Mouse (Mus musculus): ENCODE measurements at regions not wholly inside any gene's neighbourhood (a gene's known extent, or its start where the extent isn't known, plus 50 kb on each side); places are given as distances from the start of the nearest gene placed in this dataset.

- H3K4me2 ChIP-seq = no peak overlapping the region
- no peaks in the 10 kb centered on the region for H3K36me3 ChIP-seq (ENCODE audit: insufficient read depth)
- ATAC-seq (ENCODE audit: insufficient read depth) (no peak), DNase-seq (no peak)
- H3K9me3 ChIP-seq (ENCODE audit: low read depth, low read length) = no peaks in the 10 kb centered on the region
- no peak for TF ChIP-seq CTCF (IDR thresholded peaks at IDR 0.05; ENCODE audit: low read depth)
- no peak overlapping the region for H3K4me3 ChIP-seq (ENCODE audit: low read depth, low read length)
- H3K9ac ChIP-seq = no peak overlapping the region
- H3K27ac ChIP-seq (ENCODE audit: low read depth) = no peak overlapping the region
- whole genome bisulfite sequencing = 44% methylated on average over 3 of the region's 3 CpGs
- no peaks in the 10 kb centered on the region for H3K27me3 ChIP-seq (ENCODE audit: insufficient read depth, low read length)
- H3K4me1 ChIP-seq (ENCODE audit: insufficient read depth) = no peaks in the 10 kb centered on the region
Observed at GRCm38 (mm10) chr8:117958914-117959313, 157.2 kb upstream of the Mphosph6 start.

DNA sequence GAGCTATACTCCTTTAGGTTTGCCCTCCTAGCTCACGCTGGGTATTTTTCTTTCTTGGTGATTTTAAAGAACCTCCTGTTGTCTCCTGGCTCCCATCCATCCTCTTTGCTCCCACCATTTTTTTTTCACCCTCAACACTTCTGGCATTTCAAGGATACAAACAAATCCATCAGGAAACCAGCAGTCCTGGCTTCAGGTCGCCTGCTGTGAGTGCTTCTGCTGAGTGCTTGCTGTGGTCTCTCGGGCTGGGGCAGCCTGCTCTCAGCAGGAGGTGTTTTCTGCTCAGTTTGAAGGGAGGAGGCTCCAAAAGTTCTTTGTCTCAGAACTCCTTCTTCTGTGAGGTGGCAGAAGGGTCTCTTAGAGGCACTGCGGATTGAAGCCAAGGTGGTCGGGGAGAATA, 149.9 kb upstream of the Mphosph6 start:
- Histone ChIP-seq H3K27ac (ENCODE audit: low read depth) (no peak overlapping the region), H3K27me3 (ENCODE audit: insufficient read depth, low read length) (no peaks in the 10 kb centered on the region), H3K4me1 (ENCODE audit: insufficient read depth) (no peaks in the 10 kb centered on the region), H3K4me2 (no peak overlapping the region), H3K36me3 (ENCODE audit: insufficient read depth) (no peaks in the 10 kb centered on the region), H3K4me3 (ENCODE audit: low read depth, low read length) (no peak overlapping the region), H3K9ac (no peak overlapping the region), H3K9me3 (ENCODE audit: low read depth, low read length) (no peaks in the 10 kb centered on the region)
- DNase-seq (no peak), ATAC-seq (ENCODE audit: insufficient read depth) (no peak)
- 22% methylated on average over 5 of the region's 5 CpGs for WGBS
- TF ChIP-seq CTCF (IDR thresholded peaks at IDR 0.05; ENCODE audit: low read depth) = no peak

DNA sequence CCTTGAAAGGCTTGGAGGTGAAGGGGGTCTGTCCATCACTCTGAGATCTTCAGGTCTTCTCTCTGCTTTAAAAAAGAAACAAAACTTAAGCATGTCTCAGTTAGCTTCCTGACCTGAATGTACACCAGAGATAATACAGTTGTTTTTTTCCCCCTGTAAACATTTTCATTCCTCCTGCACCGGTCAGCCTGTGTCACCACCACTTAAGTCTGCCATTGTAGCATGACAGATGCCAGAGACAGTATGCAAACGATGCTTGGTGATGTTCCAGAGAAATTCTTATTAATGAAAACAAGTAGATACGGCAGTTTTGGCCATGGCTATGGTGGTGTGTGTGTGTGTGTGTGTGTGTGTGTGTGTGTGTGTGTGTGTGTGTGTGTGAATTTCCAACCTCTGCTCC, 144.8 kb upstream of the Mphosph6 start:
- Histone ChIP-seq H3K9me3 (ENCODE audit: low read depth, low read length) (no peaks in the 10 kb centered on the region), H3K4me2 (no peak overlapping the region), H3K36me3 (ENCODE audit: insufficient read depth) (no peaks in the 10 kb centered on the region), H3K4me3 (ENCODE audit: low read depth, low read length) (no peak overlapping the region), H3K9ac (no peak overlapping the region), H3K4me1 (ENCODE audit: insufficient read depth) (no peaks in the 10 kb centered on the region), H3K27me3 (ENCODE audit: insufficient read depth, low read length) (no peaks in the 10 kb centered on the region), H3K27ac (ENCODE audit: low read depth) (no peak overlapping the region)
- TF ChIP-seq CTCF (IDR thresholded peaks at IDR 0.05; ENCODE audit: low read depth) = no peak
- 45% methylated on average over 3 of the region's 3 CpGs for WGBS
- ATAC-seq (ENCODE audit: insufficient read depth) (no peak), DNase-seq (no peak)

DNA sequence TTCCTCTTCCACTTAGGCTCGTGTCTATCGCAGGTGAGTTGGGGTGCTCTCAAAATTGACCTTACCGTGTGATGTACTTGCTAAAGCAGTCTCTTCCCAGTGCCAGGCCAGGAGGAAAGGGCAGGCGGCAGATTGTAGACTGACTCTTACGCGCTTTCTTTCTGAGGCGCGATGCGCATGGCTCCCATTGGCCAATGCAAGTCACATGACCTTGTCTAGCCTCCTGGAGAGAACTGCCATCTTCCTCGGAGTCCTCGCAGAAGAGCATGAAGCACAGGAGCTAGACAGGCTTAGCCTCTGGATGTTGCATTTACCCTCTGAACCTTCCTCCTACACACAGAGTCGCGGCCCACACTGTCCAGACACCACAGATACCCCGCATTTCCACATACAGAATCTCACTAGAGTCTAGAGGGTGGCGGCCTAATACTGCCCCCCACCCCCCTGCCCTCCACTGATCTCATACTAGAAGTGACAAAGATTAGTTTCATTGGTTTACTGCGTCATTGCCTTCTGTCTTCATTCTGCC, 132.9 kb upstream of the Mphosph6 start:
- no peak overlapping the region for H3K4me2 ChIP-seq
- DNase-seq = no peak
- no peaks in the 10 kb centered on the region for H3K4me1 ChIP-seq (ENCODE audit: insufficient read depth)
- peak; percentile 76; the same call in 1 of the 2 replicates for ATAC-seq (ENCODE audit: insufficient read depth)
- no peak overlapping the region for H3K4me3 ChIP-seq (ENCODE audit: low read depth, low read length)
- H3K27me3 ChIP-seq (ENCODE audit: insufficient read depth, low read length) = no peaks in the 10 kb centered on the region
- no peaks in the 10 kb centered on the region for H3K36me3 ChIP-seq (ENCODE audit: insufficient read depth)
- WGBS = 87% methylated on average over 16 of the region's 16 CpGs
- no peak overlapping the region for H3K9ac ChIP-seq
- no peak for TF ChIP-seq CTCF (IDR thresholded peaks at IDR 0.05; ENCODE audit: low read depth)
- H3K9me3 ChIP-seq (ENCODE audit: low read depth, low read length) = no peaks in the 10 kb centered on the region
- H3K27ac ChIP-seq (ENCODE audit: low read depth) = no peak overlapping the region

GRCm38 (mm10) chr8:117930687-117931086, 128.9 kb upstream of the Mphosph6 start:
- Histone ChIP-seq H3K9me3 (ENCODE audit: low read depth, low read length) (no peaks in the 10 kb centered on the region), H3K36me3 (ENCODE audit: insufficient read depth) (no peaks in the 10 kb centered on the region), H3K4me3 (ENCODE audit: low read depth, low read length) (no peak overlapping the region), H3K4me1 (ENCODE audit: insufficient read depth) (no peaks in the 10 kb centered on the region), H3K27me3 (ENCODE audit: insufficient read depth, low read length) (no peaks in the 10 kb centered on the region), H3K9ac (no peak overlapping the region), H3K27ac (ENCODE audit: low read depth) (no peak overlapping the region), H3K4me2 (no peak overlapping the region)
- WGBS = 49% methylated on average over 6 of the region's 6 CpGs
- DNase-seq (peak; percentile 84), ATAC-seq (ENCODE audit: insufficient read depth) (no peak)
- TF ChIP-seq CTCF (IDR thresholded peaks at IDR 0.05; ENCODE audit: low read depth) = peak; percentile 68

GRCm38 (mm10) chr8:117929606-117930005, 127.9 kb upstream of the Mphosph6 start:
- no peak overlapping the region for H3K4me3 ChIP-seq (ENCODE audit: low read depth, low read length)
- no peaks in the 10 kb centered on the region for H3K36me3 ChIP-seq (ENCODE audit: insufficient read depth)
- H3K27me3 ChIP-seq (ENCODE audit: insufficient read depth, low read length) = no peaks in the 10 kb centered on the region
- TF ChIP-seq CTCF (IDR thresholded peaks at IDR 0.05; ENCODE audit: low read depth) = no peak
- H3K27ac ChIP-seq (ENCODE audit: low read depth) = no peak overlapping the region
- 68% methylated on average over 12 of the region's 12 CpGs for WGBS
- H3K9me3 ChIP-seq (ENCODE audit: low read depth, low read length) = no peaks in the 10 kb centered on the region
- H3K4me1 ChIP-seq (ENCODE audit: insufficient read depth) = no peaks in the 10 kb centered on the region
- no peak overlapping the region for H3K4me2 ChIP-seq
- DNase-seq (no peak), ATAC-seq (ENCODE audit: insufficient read depth) (no peak)
- H3K9ac ChIP-seq = no peak overlapping the region

DNA sequence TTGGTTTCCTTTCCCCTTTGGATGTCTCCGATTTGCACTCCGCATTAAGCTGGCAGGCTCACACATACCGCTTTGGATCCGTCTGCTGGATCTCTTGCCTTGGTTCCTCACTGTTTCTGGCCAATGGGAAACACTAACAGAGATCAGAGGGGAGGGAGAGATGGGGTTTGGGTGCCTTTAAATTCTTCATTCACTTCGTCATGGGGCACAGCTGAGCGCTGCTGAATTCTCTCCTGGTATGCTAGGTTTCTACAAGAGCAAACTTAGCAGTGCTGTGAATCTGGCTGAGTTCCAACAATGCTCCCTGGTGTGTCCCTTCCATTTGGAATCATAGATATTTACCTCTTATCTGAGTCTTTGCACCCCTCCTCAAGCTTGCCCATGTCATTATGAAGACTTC, 121.6 kb upstream of the Mphosph6 start:
- Histone ChIP-seq H3K4me2 (no peak overlapping the region), H3K9ac (no peak overlapping the region), H3K4me3 (ENCODE audit: low read depth, low read length) (no peak overlapping the region), H3K36me3 (ENCODE audit: insufficient read depth) (no peaks in the 10 kb centered on the region), H3K27ac (ENCODE audit: low read depth) (no peak overlapping the region), H3K27me3 (ENCODE audit: insufficient read depth, low read length) (no peaks in the 10 kb centered on the region), H3K4me1 (ENCODE audit: insufficient read depth) (no peaks in the 10 kb centered on the region), H3K9me3 (ENCODE audit: low read depth, low read length) (no peaks in the 10 kb centered on the region)
- no peak for TF ChIP-seq CTCF (IDR thresholded peaks at IDR 0.05; ENCODE audit: low read depth)
- DNase-seq = peak; percentile 39
- no peak for ATAC-seq (ENCODE audit: insufficient read depth)
- 56% methylated on average over 6 of the region's 6 CpGs for WGBS

- no peaks in the 10 kb centered on the region for H3K4me1 ChIP-seq (ENCODE audit: insufficient read depth)
- no peak for DNase-seq
- WGBS = 54% methylated on average over 8 of the region's 8 CpGs
- H3K27me3 ChIP-seq (ENCODE audit: insufficient read depth, low read length) = no peaks in the 10 kb centered on the region
- no peak overlapping the region for H3K4me3 ChIP-seq (ENCODE audit: low read depth, low read length)
- no peak overlapping the region for H3K9ac ChIP-seq
- ATAC-seq (ENCODE audit: insufficient read depth) = no peak
- no peak overlapping the region for H3K27ac ChIP-seq (ENCODE audit: low read depth)
- no peak for TF ChIP-seq CTCF (IDR thresholded peaks at IDR 0.05; ENCODE audit: low read depth)
- H3K4me2 ChIP-seq = no peak overlapping the region
- no peaks in the 10 kb centered on the region for H3K36me3 ChIP-seq (ENCODE audit: insufficient read depth)
- no peaks in the 10 kb centered on the region for H3K9me3 ChIP-seq (ENCODE audit: low read depth, low read length)
Observed at GRCm38 (mm10) chr8:117903052-117903451, 101.3 kb upstream of the Mphosph6 start.

Measured in lung, embryonic 14.5 days (tissue).